17 mouse cellular contexts compared by ENCODE assay signal in genomic region chr17:73298981-73299380, GRCm38 (mm10).
"Had no signal": no experiment of that assay in that cellular context is flagged by ENCODE, and none has a peak within 500 bp of the region (broad histone marks: within the 10 kb centered on the region; RNA-seq: fewer than 3 reads in every experiment).

No protein-coding gene starts in this region.

- H3K36me3 ChIP-seq: neural tube, embryonic 12.5 days; neural tube, embryonic 13.5 days; neural tube, embryonic 15.5 days; stomach, embryonic 15.5 days had no signal

- H3K27ac ChIP-seq: neural tube, embryonic 12.5 days; neural tube, embryonic 13.5 days; neural tube, embryonic 15.5 days; stomach, embryonic 15.5 days; stomach, postnatal 0 days had no signal

- H3K27me3 ChIP-seq: neural tube, embryonic 12.5 days had no signal

- DNase-seq: retina, postnatal 1 day; right cerebral cortex, adult 18-20 months; right cerebral cortex, postnatal 14 days; right cerebral cortex, postnatal 25 days; right cerebral cortex, postnatal 4 days; spleen, adult 18-20 months; thymus, adult 18-20 months; thymus, adult 2 months; thymus, postnatal 14 days; thymus, postnatal 25 days; thymus, postnatal 36 days; thymus, postnatal 4 days had no signal

- H3K4me3 ChIP-seq: neural tube, embryonic 12.5 days; neural tube, embryonic 13.5 days; neural tube, embryonic 15.5 days; stomach, embryonic 15.5 days had no signal

- H3K9me3 ChIP-seq: neural tube, embryonic 12.5 days; neural tube, embryonic 13.5 days; neural tube, embryonic 15.5 days; stomach, embryonic 15.5 days had no signal

- H3K4me1 ChIP-seq: neural tube, embryonic 12.5 days had no signal
